Mouse (Mus musculus) spleen, adult 18-20 months (tissue): Measurements from ENCODE around the gene Trappc1.

Experiments
- DNase-seq, 2 experiments: peaks; one replicate each; pipeline ENCODE4 v3.0.0; 2022; ENCODE audit warnings: mixed read lengths in 2 of 2

Trappc1 gene

GRCm38 (mm10) chr11:69369990-69370816 lies 46.4 kb downstream of the Trappc1 start:
- DNase-seq = no peak

DNA sequence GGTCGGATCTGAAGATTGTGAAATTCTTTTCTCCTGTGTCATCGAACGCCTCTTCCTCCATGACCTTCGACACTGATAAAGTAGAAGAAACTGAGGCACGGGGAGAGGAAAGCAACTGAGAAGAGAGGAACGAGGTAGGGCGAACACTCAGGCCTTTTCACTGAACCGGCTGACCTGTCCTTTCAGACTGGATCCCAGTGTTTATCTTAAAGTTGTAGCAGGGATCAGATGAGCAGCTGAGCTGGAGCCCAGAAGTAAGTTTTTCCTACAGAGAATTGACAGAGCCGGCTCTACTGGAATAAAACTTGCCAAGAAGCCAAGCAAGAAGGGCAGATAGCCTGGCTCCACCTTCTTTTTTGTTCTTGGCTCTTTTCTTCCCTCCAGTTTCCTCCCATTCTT lies 47.0 kb downstream of the Trappc1 start:
- DNase-seq = no peak

DNA sequence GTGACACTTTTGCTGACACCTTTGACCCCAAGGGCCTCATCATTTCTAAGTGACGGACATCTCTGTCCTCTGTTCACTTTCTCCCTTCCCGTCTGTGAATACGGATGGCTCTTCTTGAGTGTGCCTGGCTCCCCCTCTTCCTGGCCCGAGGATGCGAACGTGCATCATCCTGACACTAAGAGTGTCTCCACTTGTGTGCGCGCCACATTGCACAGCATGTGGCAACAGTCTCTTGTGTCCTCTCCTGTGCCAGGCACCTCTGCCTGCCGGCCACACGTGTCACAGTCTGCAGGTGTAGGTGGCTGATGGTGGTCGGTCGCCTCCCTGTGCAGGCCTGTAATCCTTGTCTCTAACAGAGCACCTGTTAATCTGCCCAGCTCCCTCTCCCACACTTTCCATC lies 47.8 kb downstream of the Trappc1 start:
- DNase-seq = no peak

DNA sequence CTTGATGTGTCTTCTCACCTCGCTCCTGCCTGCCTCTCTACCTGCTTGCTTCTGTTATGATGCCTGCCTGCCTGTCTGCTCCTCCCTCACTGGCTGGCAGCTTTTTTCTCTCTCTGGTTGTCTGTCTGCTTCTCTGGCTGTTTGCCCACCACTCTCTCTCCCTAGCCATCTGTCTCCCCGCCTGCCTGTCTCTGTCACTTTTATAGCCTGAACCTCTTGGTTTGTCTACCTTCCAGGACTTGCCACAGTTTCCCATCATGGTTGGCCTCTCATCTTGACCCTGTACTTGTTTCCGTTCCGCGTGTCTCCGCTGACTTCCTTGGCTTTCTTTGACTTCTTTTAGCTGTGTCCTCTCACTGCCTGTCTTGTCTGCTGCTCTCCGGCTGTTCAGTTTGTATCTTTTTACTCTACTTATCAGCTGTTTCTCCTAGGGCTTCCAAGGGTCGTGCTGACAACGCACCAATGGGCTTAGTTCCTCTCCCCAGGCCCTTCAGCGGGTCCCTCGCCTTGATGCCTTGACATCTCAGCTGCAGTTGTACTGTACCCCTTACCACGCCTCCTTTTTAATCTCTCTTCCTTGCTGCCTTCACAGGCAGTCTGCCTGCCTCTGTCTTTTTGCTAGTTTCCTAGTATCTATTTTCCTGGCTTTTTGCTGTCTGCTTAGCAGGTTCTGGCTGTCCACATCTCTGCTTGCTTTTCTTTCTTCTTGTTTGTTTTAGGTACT lies 48.4 kb downstream of the Trappc1 start:
- no peak for DNase-seq

- DNase-seq = no peak
Observed at GRCm38 (mm10) chr11:69372780-69373170, 49.0 kb downstream of the Trappc1 start.

DNA sequence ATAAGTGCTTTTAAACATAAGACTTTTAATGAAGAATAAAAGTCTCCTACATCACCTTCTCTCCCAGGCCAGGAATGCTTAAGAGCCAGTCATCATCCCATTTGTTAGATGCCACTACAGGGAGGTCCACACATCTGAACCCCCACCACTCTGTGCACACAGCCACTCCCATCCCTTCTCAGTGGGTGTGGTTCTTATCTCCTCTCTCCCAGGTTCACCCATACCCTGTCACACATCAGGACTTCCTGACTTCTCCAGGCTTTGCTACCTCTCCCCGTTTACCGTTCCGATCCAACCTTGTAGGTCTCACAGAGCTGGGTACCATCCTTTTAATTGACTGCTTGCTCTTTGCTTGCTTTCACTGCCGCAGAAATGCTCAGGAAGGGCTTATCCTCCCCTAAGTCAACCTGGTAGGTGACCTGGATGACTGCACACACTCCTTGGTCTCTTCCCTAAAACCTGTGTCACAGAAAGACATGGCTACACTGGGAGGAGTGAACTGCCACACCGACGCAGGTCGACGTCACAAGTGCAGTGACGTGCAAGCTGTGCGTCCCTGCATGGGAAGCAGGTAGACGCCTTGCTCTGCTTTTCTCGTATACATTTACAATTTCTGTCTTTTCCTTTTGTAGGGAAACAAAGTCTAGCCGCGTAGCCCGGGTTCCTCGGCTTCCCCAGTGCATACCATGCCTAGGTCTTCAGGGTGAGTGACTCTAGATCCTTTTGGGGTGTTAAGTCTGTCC lies 49.6 kb downstream of the Trappc1 start:
- no peak for DNase-seq
